Mouse (Mus musculus) gastrocnemius, postnatal 10 days (tissue): ENCODE results near the gene Ccdc194. TPM values are rescaled to one million over a fixed set of nuclear protein-coding genes. Genes with fewer than 3 reads are reported as not detected.

Experiments
- DNase-seq: peaks from one replicate; pipeline ENCODE4 v3.0.0; 2021; ENCODE audit warnings: mixed read lengths
- long read RNA-seq, 2 experiments: library from polyadenylated mRNA; stranded (forward); transcript quantifications; one replicate each; pipeline ENCODE4 v2.0.0; 2021
- total RNA-seq, 2 experiments: library from RNA; stranded (reverse); gene quantifications; 2 replicates each; pipeline ENCODE4 v1.2.3; 2021

The Ccdc194 gene
- total RNA-seq = 1 to 10 TPM in 1 of 2 experiments, under 1 TPM in 1; 0.21 to 2.5 TPM
- long read RNA-seq, experiment 1, partial matches to known transcripts = 0 of 3 reads
- long read RNA-seq, experiment 1, other reads (novel, unspliced or antisense) = 1 of 3 reads
- long read RNA-seq, experiment 2 = 0 reads

DNA sequence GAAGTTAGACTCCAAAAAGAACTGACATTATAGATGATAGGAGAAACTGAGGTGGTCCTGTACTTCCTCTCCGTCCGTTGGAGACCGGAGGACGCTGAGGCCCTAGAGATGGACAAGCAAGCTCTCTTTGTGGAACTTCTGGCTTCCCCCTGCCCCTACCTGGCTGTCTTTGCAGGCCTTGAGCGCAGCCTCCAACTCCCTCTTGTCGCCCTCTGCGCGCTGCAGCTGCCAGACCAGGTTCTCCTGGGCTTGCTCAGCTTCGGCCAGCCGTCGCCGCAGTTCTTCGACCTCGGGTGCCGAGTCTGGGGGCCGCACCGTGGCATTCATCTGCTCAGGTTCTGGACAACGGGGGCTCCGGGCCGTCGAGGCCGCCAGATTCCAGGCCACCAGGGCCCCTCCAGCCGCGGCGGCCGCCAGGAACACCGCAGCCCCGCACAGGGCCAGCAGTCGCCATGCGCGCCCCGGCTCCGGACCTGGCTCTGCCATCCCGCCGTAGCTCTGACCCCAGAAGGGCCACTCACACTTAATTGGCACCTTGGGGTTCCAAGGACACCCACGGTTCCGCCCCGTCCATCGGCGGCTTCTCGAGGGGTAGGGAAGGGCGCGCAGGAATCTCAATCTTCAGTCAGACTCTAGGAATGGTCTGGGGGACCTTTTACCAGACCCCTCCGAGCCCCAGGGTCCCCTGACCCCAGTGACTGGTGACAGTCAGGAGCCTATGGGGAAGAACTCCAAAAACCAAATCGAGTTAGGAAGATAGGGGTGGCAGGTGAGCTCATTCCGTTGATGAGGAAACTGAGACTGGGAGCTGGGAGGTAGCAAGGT is at the start of gene Ccdc194:
Gene Ccdc194, minus strand, starts transcription at position 486 of the 825 bp plus-strand sequence.
- no peak for DNase-seq

DNA sequence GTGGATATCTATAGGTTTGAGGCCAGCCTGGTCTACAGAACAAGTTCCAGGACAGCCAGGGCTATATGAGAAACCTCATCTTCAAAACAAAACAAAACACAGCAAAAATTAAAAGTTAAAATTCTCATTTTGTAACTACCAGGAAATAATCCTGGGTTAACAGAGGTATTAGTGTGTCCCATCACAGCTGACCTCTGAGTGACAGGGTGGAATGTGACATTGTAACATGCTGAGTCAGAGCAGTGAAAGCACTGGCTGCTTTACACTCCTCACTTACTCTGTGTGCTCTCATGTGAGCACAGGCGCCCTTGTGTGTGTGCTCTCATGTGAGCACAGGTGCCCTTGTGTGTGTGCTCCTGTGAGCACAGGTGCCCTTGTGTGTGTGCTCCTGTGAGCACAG is 49.5 kb upstream of the Ccdc194 start:
- no peak for DNase-seq

DNA sequence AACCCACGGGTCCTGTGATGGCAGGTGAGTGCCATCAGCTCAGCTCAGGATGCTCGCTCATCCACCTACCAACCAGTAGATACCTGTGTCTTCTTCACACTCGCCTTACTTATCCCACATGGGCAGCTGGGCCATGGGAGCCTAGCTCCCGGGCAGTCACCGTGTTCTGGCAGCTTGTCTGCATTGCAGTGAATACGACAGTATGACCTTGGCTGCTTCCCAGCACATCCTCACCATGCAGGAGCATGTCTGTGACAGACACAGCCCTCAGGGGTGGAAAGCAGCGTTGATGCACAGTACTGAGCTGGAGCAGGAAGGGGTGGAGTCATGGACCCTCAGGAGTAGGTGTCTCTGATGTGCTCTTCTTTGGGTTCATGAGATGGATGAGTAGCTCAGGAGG is 48.9 kb upstream of the Ccdc194 start:
- DNase-seq = no peak

DNA sequence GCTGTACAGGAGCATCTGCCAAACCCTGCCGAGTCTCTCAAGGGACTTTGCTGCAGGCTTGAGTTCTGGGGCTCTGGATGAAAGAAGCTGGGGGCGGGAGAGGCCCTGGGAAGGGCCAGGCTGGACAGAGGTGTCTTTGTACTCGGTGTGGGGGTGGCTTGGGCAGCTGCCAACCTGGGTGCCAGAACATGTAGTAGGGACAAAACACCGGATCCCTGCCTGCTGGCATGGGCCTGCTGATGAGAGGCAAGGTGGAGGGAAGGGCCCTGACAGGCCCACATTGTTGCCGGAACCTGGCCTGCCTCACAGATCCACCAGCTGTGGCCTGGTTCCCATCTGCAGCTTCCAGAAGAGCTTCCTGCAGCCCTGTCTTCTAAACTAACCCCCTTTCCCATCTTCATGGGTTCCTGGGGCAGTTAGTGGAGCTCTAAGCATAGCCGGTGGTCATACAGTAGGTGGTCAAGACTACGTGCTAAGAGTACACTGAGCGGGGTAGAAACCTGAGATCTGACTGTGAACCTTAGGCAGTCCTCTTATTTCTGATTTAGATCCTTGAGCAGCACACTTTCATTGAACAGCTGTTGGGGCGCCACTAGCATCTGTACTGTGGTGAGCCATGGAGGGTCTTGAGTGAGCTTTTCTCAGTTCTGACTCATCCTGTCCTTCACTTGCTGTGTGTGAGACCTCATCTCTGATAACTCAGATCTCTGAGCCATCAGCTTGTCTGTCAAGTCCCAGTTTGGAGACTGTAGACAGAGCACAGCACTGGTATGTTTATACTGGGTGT is 47.5 kb upstream of the Ccdc194 start:
- peak; percentile 61 for DNase-seq

DNA sequence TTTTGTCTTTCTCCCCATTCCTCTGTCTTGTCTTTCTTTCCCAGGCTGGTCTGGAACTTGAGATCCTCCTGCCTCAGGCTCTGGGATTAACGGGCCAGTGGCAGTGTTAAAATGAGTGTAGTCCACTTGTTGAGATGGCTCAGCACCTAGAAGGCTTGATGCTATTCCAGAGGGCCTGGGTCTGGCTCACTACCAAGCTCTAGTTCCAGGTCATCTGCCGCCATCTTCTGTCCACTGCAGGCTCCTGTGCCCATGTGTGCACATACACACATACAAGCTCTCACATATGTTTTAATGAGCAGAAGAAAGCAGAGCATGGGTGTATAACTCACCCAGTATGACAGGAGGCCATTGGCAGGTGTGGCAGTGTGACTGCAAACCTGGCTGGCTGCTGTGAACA is 46.6 kb upstream of the Ccdc194 start:
- no peak for DNase-seq

DNA sequence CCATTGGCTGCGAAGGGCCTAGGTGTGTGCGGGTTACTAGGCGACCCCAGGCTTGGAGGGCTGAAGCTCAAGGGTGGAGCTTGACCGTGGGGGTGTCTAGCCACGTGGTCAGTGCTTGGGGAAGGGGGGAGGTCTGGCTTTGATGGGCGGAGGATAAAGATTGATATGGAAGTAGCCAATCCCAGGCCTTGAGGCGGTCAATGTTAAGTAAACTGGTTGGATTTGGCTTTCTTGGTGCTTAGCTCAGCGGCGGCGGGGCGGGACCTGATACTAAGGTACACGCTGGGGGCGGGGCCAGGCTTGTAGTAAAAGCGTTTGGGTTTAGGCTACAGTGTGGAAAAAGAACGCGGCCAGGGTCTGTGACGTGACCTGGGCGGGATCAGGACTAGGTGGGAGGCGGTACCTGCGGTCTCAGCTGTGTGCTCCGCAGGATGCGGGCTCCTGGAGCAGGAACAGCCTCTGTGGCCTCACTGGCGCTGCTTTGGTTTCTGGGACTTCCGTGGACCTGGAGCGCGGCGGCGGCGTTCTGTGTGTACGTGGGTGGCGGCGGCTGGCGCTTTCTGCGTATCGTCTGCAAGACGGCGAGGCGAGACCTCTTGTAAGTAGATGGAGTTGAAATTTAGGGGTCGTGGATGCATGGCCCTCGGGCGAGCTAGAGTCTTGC is 44.9 kb upstream of the Ccdc194 start:
- DNase-seq = peak; percentile 79

DNA sequence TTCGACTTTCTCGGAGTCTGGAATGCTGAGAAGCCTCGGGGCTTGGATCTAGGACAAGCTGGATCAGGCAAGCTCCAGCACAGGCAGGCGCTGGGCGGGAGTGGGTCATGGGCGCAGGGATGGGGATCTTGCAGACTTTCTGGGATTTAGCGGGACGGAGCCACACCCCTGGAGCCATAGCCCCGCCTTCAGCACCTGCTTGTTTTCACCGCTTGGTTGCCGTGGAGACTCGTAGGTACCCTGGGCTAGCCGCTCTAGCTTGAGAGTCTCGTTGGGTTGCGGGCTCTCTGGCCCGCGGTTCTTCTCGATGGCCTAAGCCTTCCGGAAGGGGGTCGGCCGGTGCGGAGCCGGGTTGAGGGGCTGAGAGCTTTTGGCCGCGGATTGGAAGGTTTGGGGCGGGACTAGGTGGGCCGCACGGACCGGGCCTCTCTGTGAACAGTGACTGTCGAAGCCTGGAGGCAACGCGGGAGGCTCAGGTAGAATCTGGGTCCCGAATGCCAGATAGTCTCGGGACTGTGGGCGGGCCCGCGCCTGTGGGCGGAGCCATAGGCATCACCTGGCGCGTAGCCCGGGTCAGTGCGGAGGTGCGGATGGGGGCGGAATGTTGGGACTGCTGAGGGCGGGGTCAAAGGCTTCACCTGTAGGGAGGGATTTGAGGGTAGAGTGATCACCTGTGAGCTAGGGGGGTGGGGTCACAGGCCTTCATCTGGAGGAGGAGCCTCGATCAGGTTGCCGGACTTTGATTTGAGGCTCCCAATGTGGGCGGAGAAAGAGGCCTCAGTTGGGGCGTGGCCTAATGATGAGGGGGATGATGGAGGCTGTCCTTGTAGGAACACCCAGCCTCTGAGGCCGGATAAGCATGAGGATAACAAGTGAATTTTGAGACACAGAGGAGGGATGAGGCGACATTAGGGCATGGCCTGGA is 44.1 kb upstream of the Ccdc194 start:
- DNase-seq = peak; percentile 71

DNA sequence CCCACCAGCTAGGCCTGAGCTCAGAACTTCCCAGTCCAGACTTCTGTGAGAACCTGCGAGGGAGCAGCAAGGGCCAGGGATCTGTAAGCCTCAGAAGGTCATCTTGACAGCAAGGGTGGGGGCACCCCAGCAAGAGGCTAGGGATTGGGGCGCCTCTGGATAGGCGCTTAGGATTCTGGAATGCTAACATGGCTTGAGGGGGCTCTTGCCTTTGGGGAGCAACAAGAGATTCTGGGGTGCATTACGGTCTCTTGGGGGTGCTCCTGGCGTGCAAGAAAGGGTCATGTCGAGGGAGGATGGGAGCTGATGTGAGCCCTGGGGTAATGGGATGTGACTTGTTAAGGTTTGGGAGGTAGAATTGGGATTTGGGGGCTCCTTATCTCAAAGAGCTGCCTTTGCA is 43.4 kb upstream of the Ccdc194 start:
- peak; percentile 26 for DNase-seq

DNA sequence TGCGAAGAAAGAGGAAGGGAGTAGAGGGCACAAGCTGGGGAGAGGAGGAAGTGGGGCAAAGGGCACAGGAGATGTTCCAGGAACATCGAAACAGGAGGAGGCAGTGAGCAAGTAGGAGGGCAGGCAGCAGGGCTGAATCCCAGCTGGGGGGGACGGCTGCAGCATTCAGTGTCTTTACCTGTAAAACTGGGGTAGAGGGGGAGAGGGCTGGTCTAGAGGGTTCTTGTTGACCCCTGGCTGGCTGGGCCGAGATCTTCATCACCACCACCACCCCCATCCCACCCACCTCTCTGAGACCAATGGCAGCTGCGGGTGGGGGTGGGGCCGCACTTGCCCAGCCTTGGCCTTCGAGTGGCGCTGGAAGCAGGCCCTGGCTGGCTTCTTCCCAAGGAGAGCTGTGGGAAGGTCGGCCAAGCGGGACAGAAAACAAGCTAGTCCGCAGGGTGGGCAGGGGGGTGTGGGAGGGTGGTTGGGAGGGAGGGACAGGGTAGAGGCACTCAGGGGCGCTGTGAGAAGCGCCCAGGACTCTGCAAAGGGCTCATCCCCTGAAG is 43.0 kb upstream of the Ccdc194 start, which contains the start of gene Slc27a1:
Gene Slc27a1, plus strand, starts transcription at position 496 of the 551 bp plus-strand sequence.
- peak; percentile 81 for DNase-seq

DNA sequence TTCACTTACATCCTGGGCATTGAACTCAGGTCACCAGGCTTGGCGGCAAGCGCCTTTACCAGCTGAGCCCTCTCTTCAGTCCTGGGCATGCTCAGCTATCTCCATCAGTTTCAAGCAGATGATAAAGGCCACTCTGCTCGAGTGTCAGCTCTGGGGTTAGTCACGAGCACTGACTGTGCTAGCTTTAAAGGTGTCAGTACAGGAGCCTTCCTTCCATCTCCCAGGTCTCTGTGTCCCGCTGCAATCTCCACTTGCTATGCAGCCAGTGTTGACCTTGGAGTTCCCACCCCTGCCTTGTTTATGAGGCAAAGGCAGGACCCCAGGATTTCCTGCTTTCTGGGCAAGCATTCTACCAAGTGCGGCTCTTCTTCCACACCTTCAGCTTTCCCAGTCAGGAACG is 42.1 kb upstream of the Ccdc194 start:
- no peak for DNase-seq

DNA sequence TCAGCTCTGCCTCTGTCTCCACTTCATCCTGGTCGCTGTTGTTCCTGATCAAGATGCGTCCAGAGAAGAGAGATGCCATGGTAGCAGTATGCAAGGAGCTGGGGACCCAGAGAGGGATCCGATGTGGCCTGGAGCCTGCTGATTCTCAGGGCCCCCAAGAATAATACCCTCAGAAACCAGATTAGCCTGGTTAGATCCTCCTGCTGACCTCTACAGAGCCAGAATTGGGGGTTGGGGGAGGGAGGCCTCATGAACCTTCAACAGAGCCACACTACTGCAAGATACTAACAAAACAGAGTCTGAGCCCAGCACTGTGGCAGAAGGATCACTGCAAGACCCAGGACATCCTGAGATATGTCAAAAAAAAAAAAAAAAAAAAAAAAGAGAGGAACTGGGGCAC is 41.0 kb upstream of the Ccdc194 start, which contains the start of gene Nxnl1:
Gene Nxnl1, minus strand, starts transcription at position 101 of the 400 bp plus-strand sequence.
- no peak for DNase-seq

DNA sequence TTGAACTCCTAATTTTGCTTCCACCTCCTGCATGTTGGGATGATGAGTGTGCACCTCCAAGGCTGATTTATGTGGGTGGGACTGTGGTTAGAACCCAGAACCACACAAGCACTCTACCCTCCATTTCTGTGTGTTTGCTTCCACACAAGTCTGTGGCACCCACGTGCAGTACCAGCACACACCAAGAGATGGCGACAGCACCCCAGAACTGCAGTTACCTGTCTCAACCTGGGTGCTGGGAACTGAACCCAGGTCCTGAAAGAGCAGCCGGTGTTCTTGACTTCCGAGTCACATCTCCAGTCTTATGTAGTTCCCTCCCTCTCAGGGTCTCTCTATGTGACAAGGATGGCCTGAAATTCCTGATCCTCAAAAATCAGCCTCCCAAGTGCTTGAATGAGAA is 38.5 kb upstream of the Ccdc194 start:
- DNase-seq = no peak

DNA sequence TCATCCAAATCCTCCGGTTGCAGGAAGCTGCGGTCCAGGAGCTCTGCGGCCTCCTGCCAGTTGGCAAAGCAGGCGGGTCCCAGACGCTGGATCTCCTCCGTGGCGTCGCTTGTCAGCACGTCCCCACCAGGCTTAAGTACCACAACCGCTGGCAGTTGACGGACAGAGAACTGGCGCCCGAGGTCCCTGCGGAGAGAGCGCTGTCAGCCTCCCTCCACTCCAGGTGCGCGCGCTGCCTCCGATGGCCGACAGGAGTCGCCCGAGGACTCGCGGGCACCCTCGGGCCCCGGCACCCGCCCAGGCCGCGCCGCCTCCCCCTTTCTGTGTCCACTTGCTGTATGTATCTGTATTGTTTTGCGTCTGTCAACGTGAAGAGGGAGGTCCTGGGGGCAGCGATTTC is 37.2 kb upstream of the Ccdc194 start:
- peak; percentile 91 for DNase-seq

DNA sequence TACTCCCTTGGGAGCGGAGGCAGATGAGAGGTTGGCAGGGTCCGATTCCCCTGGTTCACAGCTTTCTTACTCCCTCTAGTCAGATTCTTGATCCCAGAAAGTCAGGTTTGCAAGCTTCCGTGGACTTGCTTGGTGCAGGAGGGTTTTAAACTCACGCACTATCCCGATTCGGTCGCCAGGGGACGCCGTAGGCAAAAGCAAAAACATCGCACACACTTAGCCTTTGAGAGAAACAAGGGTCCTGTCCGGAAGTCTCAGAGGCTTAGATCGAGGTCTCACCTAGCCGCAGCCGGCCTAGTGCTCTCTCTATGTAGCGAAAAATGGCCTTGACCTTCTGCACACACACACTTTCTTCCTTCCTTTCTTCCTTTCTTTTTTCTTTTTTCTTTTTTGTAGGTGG is 35.9 kb upstream of the Ccdc194 start:
- DNase-seq = peak; percentile 62

DNA sequence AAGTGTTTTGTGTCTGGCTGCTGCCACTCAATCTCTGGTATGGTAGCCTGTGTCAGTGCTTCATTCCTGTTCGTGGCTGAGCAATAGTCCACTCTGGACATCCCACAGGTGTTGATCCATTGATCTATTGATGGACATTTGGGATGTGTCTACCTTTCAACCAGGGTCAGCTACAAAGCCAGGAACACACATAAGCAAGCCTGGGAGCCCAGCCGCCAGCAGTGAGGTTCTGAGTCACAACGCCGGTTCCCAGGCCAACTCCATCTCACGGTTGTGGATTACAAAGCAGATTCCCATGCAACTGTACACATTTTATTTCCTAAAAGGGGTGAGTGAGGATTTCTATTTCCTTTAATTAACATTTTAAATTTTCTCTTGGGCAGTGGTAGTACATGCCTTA is 35.3 kb upstream of the Ccdc194 start:
- no peak for DNase-seq

DNA sequence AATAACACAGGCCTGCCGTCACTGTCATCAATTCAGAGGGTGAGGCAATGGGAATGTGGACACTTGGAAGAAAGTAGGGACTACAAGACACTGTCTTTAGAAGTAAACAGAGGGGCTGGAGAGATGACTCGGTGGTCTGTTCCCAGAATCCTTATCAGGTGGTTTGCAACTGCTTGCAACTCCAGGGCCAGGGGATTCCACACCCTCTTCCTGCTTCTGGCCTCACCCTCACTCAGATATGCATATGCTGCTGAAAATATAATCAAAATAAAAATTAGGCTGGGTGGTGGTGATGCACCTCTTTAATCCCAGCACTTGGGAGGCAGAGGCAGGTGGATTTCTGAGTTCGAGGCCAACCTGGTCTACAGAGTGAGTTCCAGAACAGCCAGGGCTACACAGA is 34.6 kb upstream of the Ccdc194 start:
- DNase-seq = no peak

DNA sequence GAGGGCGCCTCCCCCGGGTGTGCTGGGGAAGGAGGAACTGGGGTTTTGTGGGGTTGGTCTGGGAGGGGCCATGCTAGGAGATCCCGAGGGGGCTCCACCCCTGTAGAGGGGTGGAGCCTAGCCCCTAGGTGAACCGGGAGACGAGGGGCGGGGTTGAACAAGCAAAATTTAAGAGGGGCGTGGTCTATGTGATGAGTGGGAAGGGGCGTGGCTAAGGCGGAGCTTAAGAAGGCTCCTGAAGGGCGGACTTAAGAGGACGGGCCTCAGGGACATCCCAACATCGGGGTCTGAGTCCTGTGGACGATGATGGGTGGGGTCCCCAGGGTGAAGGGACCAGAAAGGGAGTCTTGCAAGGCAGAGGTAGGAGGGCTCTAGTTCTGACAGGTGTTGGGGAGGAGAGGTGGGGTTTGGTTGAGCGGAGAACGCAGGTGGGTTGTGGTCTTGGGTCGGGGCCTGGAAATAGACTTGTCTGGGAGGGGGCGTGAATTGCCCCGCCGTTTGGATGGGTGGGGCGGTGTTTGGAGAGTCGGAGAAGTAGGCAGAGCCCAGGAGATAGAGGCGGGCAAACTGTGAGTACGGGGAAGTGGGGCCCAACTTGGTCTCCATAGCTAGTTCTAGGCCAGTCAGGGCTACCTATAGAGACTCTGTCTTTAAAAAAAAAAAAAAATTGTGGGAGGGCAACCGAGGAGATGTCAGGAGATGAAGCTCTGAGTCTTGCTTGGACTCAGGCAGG is 33.6 kb upstream of the Ccdc194 start:
- DNase-seq = peak; percentile 38

DNA sequence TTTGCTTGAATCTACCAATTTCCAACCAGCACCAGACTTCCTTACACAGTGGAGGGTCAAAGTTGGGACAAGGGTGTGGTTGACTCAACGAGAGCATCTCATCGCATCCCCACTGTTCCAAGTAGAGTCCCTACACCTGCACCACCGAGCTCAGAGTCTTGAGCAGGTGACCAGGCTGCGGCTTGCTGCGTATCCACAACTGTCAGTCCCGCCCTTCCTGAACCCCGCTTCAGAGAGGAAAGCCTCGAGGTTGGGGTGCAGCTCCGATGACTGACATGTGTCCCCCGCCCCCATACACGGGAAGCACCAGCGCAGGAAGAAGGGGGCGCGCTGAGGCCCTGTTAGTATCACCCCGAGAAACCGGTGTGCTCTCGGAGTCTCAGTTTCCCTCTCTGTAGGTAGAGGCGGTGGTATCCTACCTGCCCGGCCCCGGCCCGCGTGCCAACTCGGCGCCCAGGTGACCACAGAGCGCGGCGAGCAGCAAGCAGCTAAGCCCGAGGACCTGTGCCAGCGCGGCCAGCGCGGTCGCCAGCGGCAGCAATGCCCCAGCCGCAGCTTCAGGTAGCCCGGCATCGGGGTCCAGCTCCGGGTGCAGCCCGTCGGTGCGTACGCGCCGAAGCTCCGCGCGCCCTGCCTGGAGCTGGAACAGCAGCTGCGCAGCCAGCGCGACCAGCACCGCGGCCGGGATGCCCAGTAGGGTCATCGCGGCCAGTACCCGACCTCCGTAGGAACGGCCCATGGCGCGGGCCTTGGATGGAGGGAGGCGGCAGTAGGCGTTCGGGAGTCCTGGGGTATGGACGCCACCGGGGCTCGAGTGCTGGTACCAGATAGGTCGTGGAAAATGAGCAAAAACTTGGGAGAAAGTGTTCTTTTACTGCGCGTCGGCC is 32.8 kb upstream of the Ccdc194 start, which contains the start of gene Tmem221:
Gene Tmem221, minus strand, starts transcription at position 801 of the 887 bp plus-strand sequence.
- no peak for DNase-seq

DNA sequence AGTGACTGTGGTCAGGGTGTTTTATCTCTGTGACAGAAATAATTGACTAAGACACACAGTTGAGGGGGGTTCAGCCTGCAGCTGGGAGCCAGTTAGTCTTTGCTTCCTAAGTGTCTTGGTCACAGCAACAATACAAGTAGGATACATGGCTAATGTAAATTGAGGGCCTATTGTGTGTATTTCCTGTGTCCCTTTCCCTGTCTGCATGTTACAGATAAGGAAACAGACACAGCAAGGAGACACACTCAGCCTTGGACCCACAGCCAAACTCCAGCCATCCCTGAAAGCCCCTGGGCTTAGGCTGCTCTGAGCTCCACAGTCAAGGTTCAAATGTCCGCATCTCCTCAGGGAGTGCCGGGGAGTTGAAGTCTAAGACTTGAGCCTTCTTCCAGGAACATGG is 29.1 kb upstream of the Ccdc194 start:
- no peak for DNase-seq
